Mouse (Mus musculus) limb, embryonic 14.5 days (tissue): Measurements from ENCODE around the gene Kif28. TPM values are rescaled to one million over a fixed set of nuclear protein-coding genes. Genes with fewer than 3 reads are reported as not detected.

Experiments
- ATAC-seq: fragments of 200-750 bp; cut with Nextera tagmentation; 2 replicates; pipeline ENCODE4 v1.8.0; 2017; ENCODE audit warnings: low read depth, moderate number of reproducible peaks, moderate TSS enrichment; ENCODE audit not compliant: low FRiP score
- DNase-seq: peaks from one replicate; pipeline ENCODE4 v3.0.0-alpha.2; 2015; ENCODE audit warnings: low spot score
- H3K27ac ChIP-seq: fragments of 300-500 bp; sonication (generic); replicated peaks from 2 replicates; pipeline ENCODE4 v1.5.1; 2014; ENCODE audit warnings: low read depth, mild to moderate bottlenecking, low read length, moderate library complexity, mixed read lengths
- H3K27me3 ChIP-seq: fragments of 300-500 bp; sonication (generic); 2 replicates; pipeline ENCODE4 v1.6.1; 2014; ENCODE audit warnings: low read length, mixed read lengths; ENCODE audit not compliant: control insufficient read depth, insufficient read depth
- H3K36me3 ChIP-seq: fragments of 300-500 bp; sonication (generic); 2 replicates; pipeline ENCODE4 v1.6.1; 2014; ENCODE audit warnings: mild to moderate bottlenecking, low read length, moderate library complexity, mixed read lengths; ENCODE audit not compliant: control insufficient read depth, insufficient read depth
- H3K4me1 ChIP-seq: fragments of 300-500 bp; sonication (generic); 2 replicates; pipeline ENCODE4 v1.6.1; 2014; ENCODE audit warnings: antibody characterized with exemption, low read length, mixed read lengths; ENCODE audit not compliant: control insufficient read depth, insufficient read depth
- H3K4me2 ChIP-seq: fragments of 300-500 bp; sonication (generic); replicated peaks from 2 replicates; pipeline ENCODE4 v1.6.1; 2014; ENCODE audit warnings: low read depth, mild to moderate bottlenecking, low read length, moderate library complexity; ENCODE audit not compliant: severe bottlenecking
- H3K4me3 ChIP-seq: fragments of 300-500 bp; sonication (generic); replicated peaks from 2 replicates; pipeline ENCODE4 v1.5.1; 2014; ENCODE audit warnings: low read length
- H3K9ac ChIP-seq: fragments of 300-500 bp; sonication (generic); 2 replicates; pipeline ENCODE4 v1.6.1; 2014; ENCODE audit warnings: mild to moderate bottlenecking, low read depth, low read length, moderate library complexity; ENCODE audit not compliant: severe bottlenecking
- H3K9me3 ChIP-seq: fragments of 300-500 bp; sonication (generic); 2 replicates; pipeline ENCODE4 v1.6.1; 2016; ENCODE audit warnings: low read length; ENCODE audit not compliant: control insufficient read depth
- POLR2A ChIP-seq: fragments of 200-500 bp; IDR thresholded peaks from 2 replicates; pipeline ENCODE4 v1.8.0; 2012; ENCODE audit warnings: inconsistent platforms, mild to moderate bottlenecking, moderate library complexity, borderline replicate concordance; ENCODE audit not compliant: insufficient read depth, insufficient read length; ENCODE audit errors: extremely low read depth
- WGBS: fragments of 180-500 bp; shearing (Covaris S2); extraction: QIAGEN DNeasy Blood & Tissue Kit; methylation state at CpG from one replicate; pipeline ENCODE4 v1.1.7; 2014; 5-methylcytosine and 5-hydroxymethylcytosine counted together
- polyA plus RNA-seq, 2 experiments: library from polyadenylated mRNA; depleted of rRNA in 1 of 2; stranded (reverse) in 1 of 2; unstranded in 1 of 2; fragments of >200 nt; fragmentation: Nextera tagmentation in 1 of 2; extraction: Ambion mirVana in 1 of 2; gene quantifications; 2 replicates each; pipeline versions ENCODE4 v1.2.1 to v1.2.3; 2012 to 2014

Kif28 gene
- polyA plus RNA-seq (2012; rRNA removed) (0.06 and 0.27 TPM in 2 replicates), polyA plus RNA-seq (2014; fragmentation: Nextera tagmentation; extraction: Ambion mirVana) (0.07 TPM in 1 of 2 replicates, not detected in the other)

GRCm38 (mm10) chr1:179745171-179745570 is at the start of gene Kif28:
Kif28 (minus strand) TSS chr1:179745271.
- WGBS: 94% methylated on average over 9 of the region's 9 CpGs
- no peaks in the 10 kb centered on the region for H3K27me3 ChIP-seq
- no peak for ATAC-seq
- H3K9me3 ChIP-seq: no peaks in the 10 kb centered on the region
- no peak for DNase-seq
- H3K4me3 ChIP-seq: no peak within 1 kb of the TSS
- H3K9ac ChIP-seq: no peak within 1 kb of the TSS
- H3K27ac ChIP-seq: no peak within 1 kb of the TSS
- H3K4me2 ChIP-seq: no peak within 1 kb of the TSS
- peaks cover 53% of the 10 kb centered on the region for H3K36me3 ChIP-seq
- no peak for TF ChIP-seq POLR2A
- H3K4me1 ChIP-seq: no peaks in the 10 kb centered on the region

DNA sequence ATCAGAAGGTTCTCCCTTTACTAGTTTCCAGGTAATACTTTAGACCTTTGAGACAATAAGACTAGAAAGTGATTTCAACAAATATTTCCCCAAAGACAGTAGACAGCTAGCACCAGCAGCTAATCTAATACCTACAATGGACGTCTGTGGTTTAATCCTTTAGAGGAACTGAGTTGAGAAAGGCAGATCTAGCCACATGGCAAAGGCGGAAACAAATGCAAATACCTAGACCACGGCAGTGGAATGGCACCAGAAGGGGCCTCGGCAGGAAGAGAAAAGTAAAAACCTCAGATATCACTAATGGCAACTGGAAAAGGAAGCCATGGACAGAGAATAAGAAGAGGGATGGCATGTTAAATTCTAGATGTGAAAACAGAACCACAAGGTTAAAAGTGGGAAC is 42.2 kb upstream of the Kif28 start:
- ATAC-seq: no peak

DNA sequence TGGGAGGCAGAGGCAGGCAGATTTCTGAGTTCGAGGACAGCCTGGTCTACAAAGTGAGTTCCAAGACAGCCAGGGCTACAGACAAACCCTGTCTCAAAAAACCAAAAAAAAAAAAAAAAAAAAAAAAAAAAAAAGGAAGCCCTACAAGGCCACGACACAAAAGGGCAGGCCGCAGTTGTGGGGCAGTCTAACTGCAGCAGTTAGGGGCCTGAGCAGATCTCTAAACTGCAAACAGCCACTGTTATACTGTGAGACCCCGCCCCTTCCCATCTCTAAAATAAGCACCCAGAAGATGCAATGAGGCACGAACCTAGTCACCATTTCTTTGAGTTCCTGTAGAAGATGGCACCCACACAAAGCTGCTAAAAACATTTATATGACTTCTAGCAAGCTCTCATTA is 40.4 kb upstream of the Kif28 start:
- WGBS: 90% methylated on average over 5 of the region's 5 CpGs
- H3K27ac ChIP-seq: no peak overlapping the region
- no peak overlapping the region for H3K9ac ChIP-seq
- H3K4me3 ChIP-seq: no peak overlapping the region
- no peaks in the 10 kb centered on the region for H3K27me3 ChIP-seq
- no peak for DNase-seq
- no peak for TF ChIP-seq POLR2A
- ATAC-seq: no peak
- H3K4me2 ChIP-seq: no peak overlapping the region
- peaks cover 86% of the 10 kb centered on the region for H3K36me3 ChIP-seq
- H3K9me3 ChIP-seq: no peaks in the 10 kb centered on the region
- H3K4me1 ChIP-seq: no peaks in the 10 kb centered on the region

More for the DNA sequence above, 42.2 kb upstream of the Kif28 start:
- no peak overlapping the region for H3K4me3 ChIP-seq
- H3K27me3 ChIP-seq: no peaks in the 10 kb centered on the region
- no peak overlapping the region for H3K27ac ChIP-seq
- WGBS: 87% methylated on average over 4 of the region's 4 CpGs
- H3K36me3 ChIP-seq: peaks cover 88% of the 10 kb centered on the region
- H3K9me3 ChIP-seq: no peaks in the 10 kb centered on the region
- H3K4me2 ChIP-seq: no peak overlapping the region
- no peak for TF ChIP-seq POLR2A
- no peak for DNase-seq
- no peaks in the 10 kb centered on the region for H3K4me1 ChIP-seq
- H3K9ac ChIP-seq: no peak overlapping the region

DNA sequence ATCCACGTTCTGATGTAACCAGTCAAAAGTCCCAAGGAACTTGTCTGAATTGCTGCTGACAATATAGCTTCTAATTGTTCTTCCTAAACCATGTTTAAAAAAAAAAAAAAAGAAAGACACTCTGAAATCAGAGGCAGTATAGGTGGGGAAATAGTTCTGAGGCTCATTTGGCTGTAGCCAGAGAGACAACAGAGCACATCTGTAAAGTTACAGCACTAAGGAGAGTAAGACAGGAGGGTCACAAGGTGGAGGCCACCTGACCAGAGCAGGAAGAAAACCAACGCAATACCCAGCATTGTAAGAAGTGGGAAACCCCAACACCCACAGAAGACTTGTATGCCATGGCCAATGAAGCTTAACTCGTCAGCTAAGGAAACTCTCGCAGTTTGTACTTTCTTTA is 39.0 kb upstream of the Kif28 start:
- no peak for ATAC-seq
- no peak for TF ChIP-seq POLR2A
- DNase-seq: no peak
- no peak overlapping the region for H3K4me3 ChIP-seq
- H3K4me2 ChIP-seq: no peak overlapping the region
- H3K9me3 ChIP-seq: no peaks in the 10 kb centered on the region
- no peaks in the 10 kb centered on the region for H3K4me1 ChIP-seq
- H3K27ac ChIP-seq: no peak overlapping the region
- peaks cover 86% of the 10 kb centered on the region for H3K36me3 ChIP-seq
- WGBS: 90% methylated on average over 4 of the region's 4 CpGs
- H3K27me3 ChIP-seq: no peaks in the 10 kb centered on the region
- H3K9ac ChIP-seq: no peak overlapping the region

DNA sequence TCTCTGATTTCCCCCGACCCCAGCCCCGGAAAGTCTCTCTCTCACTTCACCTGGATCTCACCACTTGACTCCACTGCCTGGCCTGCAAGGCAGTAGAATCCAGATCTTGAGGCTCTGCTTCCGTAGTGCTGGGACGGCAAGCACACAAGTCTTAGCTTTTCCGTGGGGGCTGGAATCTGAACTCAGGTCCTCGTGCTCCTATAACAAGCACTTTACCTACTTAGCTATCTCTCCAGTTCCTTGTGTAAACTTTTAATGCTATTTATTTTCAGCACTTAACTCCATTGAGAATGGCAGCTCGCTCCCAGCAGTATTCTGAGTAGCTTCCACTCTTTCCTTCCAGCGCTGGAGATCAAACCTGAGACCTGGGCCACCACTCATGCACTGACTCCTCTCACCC is 31.8 kb upstream of the Kif28 start:
- no peak for TF ChIP-seq POLR2A
- Histone ChIP-seq H3K36me3 (peaks cover 91% of the 10 kb centered on the region), H3K4me2 (no peak overlapping the region), H3K27ac (no peak overlapping the region), H3K9ac (no peak overlapping the region), H3K9me3 (no peaks in the 10 kb centered on the region), H3K4me3 (no peak overlapping the region), H3K27me3 (no peaks in the 10 kb centered on the region), H3K4me1 (no peaks in the 10 kb centered on the region)
- no peak for DNase-seq
- no peak for ATAC-seq
- 95% methylated on average over 8 of the region's 8 CpGs for WGBS

DNA sequence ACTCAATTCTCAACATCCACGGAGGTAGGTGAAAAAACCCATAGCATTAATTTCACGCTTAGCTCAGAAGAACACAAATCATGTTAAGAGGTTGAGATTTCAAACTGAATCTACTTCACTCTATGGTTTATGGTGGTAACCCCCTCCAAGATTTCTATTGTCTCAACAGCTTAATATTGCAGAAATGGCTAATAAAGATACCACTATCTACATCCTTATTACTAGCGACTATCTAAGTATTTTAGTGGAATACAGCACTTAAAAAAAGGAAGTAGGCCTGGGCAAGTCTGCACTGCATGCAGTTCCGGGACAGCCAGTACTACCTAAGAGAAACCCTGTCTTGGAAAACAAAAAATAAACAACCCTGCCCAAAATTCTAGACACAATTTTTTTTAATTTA is 15.5 kb upstream of the Kif28 start:
- no peak overlapping the region for H3K4me3 ChIP-seq
- H3K4me2 ChIP-seq: no peak overlapping the region
- DNase-seq (no peak), ATAC-seq (no peak)
- TF ChIP-seq POLR2A: no peak
- WGBS: 91% methylated on average over 4 of the region's 4 CpGs
- no peaks in the 10 kb centered on the region for H3K27me3 ChIP-seq
- no peaks in the 10 kb centered on the region for H3K4me1 ChIP-seq
- H3K27ac ChIP-seq: no peak overlapping the region
- peaks cover 89% of the 10 kb centered on the region for H3K36me3 ChIP-seq
- no peaks in the 10 kb centered on the region for H3K9me3 ChIP-seq
- H3K9ac ChIP-seq: no peak overlapping the region
